Mouse (Mus musculus) layer of hippocampus, postnatal 25 days (tissue): ENCODE measurements around the gene Cfap299. TPM values are rescaled to one million over a fixed set of nuclear protein-coding genes. Genes with fewer than 3 reads are reported as not detected.
"Not testable (repeated sequence)": the region's sequence is repeated elsewhere in the genome, so short reads cannot be mapped to it uniquely, and the experiment has no call there.

Experiments
- DNase-seq, 2 experiments: peaks; one replicate each; pipeline ENCODE4 v3.0.0; 2022; ENCODE audit warnings: mixed read lengths in 2 of 2, low spot score in 1 of 2; ENCODE audit errors: extremely low spot score in 1 of 2
- total RNA-seq, 2 experiments: library from RNA; stranded (reverse); gene quantifications; 2 replicates each; pipeline ENCODE4 v1.2.3; 2021

Cfap299 gene
- total RNA-seq, 2 experiments from 2014 or later: 0.54 TPM; not detected in 1

GRCm38 (mm10) chr5:98520118-98520517 is 191.0 kb downstream of the Cfap299 start:
- no peak for DNase-seq

GRCm38 (mm10) chr5:98522270-98522977 is 193.3 kb downstream of the Cfap299 start:
- no peak for DNase-seq

- no peak for DNase-seq
Observed at GRCm38 (mm10) chr5:98523050-98523449, 193.9 kb downstream of the Cfap299 start.

- DNase-seq: no peak
Observed at GRCm38 (mm10) chr5:98523783-98524182, 194.7 kb downstream of the Cfap299 start.

- no peak for DNase-seq
Observed at GRCm38 (mm10) chr5:98541333-98541732, 212.2 kb downstream of the Cfap299 start.

- no peak for DNase-seq
Observed at GRCm38 (mm10) chr5:98550285-98550684, 221.2 kb downstream of the Cfap299 start.

- no peak for DNase-seq
Observed at GRCm38 (mm10) chr5:98550873-98551272, 221.8 kb downstream of the Cfap299 start.

- no peak for DNase-seq
Observed at GRCm38 (mm10) chr5:98552395-98552794, 223.3 kb downstream of the Cfap299 start, which contains the start of gene Gm11111. Gene Gm11111 (plus strand): TSS chr5:98552695.

- no peak for DNase-seq
Observed at GRCm38 (mm10) chr5:98552811-98553601, 223.9 kb downstream of the Cfap299 start.

- DNase-seq: no peak
Observed at GRCm38 (mm10) chr5:98561301-98561700, 232.2 kb downstream of the Cfap299 start.

- DNase-seq: no peak
Observed at GRCm38 (mm10) chr5:98562806-98563205, 233.7 kb downstream of the Cfap299 start.

GRCm38 (mm10) chr5:98563801-98564200 is 234.7 kb downstream of the Cfap299 start:
- no peak for DNase-seq

- DNase-seq: no peak
Observed at GRCm38 (mm10) chr5:98566461-98567193, 237.5 kb downstream of the Cfap299 start.

GRCm38 (mm10) chr5:98568481-98568880 is 239.4 kb downstream of the Cfap299 start:
- DNase-seq: no peak

GRCm38 (mm10) chr5:98569029-98569513 is 240.0 kb downstream of the Cfap299 start:
- DNase-seq: no peak

- no peak for DNase-seq
Observed at GRCm38 (mm10) chr5:98572392-98572791, 243.3 kb downstream of the Cfap299 start.

- no peak for DNase-seq
Observed at GRCm38 (mm10) chr5:98574711-98575470, 245.8 kb downstream of the Cfap299 start.

GRCm38 (mm10) chr5:98575471-98575834 is 246.3 kb downstream of the Cfap299 start:
- DNase-seq: no peak

- not testable (repeated sequence) for DNase-seq
Observed at GRCm38 (mm10) chr5:98576538-98576937, 247.4 kb downstream of the Cfap299 start.

GRCm38 (mm10) chr5:98578398-98578797 is 249.3 kb downstream of the Cfap299 start:
- no peak for DNase-seq
